Mouse (Mus musculus) left cerebral cortex, adult 2 months (tissue): ENCODE results near the gene Rab7. TPM values are rescaled to one million over a fixed set of nuclear protein-coding genes. Genes with fewer than 3 reads are reported as not detected.
A peak's percentile ranks its signal among the peaks of the same experiment; 100 is the strongest.

ENCODE experiments used
- DNase-seq, 2 experiments: peaks; one replicate each; pipeline ENCODE4 v3.0.0; 2021 to 2022; ENCODE audit warnings: low spot score in 2 of 2, mixed read lengths in 1 of 2; ENCODE audit errors: extremely low spot score in 1 of 2
- H3K27ac ChIP-seq: fragments of 200-600 bp; 2 replicates; pipeline ENCODE4 v1.8.1; 2022
- H3K4me3 ChIP-seq: fragments of 200-600 bp; 2 replicates; pipeline ENCODE4 v1.8.1; 2022
- CTCF ChIP-seq: fragments of 200-600 bp; IDR thresholded peaks from 2 replicates; pipeline ENCODE4 v1.8.1; 2022; ENCODE audit warnings: antibody characterized with exemption, mild to moderate bottlenecking, moderate library complexity
- intact Hi-C: fragments of 180-260 bp; cut with DNase I; formaldehyde crosslinking; loops from one replicate; pipeline ENCODE4 v1.15.1; 2025
- long read RNA-seq, 2 experiments: library from polyadenylated mRNA; stranded (forward); transcript quantifications; one replicate each; pipeline ENCODE4 v2.0.0; 2021; ENCODE audit warnings: borderline mapping rate in 2 of 2
- total RNA-seq, 2 experiments: library from RNA; stranded (reverse); gene quantifications; 2 replicates each; pipeline ENCODE4 v1.2.3; 2021

The Rab7 gene
- 100 to 1,000 TPM; 314 to 317 TPM for total RNA-seq
- long read RNA-seq, experiment 1, transcript Rab7-205 (6 exons, 2,159 nt), result major isoform, 498 of 570 reads
- long read RNA-seq, experiment 1, partial matches to known transcripts, result 14 of 570 reads
- long read RNA-seq, experiment 1, other reads (novel, unspliced or antisense), result 57 of 570 reads
- long read RNA-seq, experiment 2, transcript Rab7-205 (6 exons, 2,159 nt), result major isoform, 304 of 347 reads
- long read RNA-seq, experiment 2, partial matches to known transcripts, result 16 of 347 reads
- long read RNA-seq, experiment 2, other reads (novel, unspliced or antisense), result 27 of 347 reads

DNA sequence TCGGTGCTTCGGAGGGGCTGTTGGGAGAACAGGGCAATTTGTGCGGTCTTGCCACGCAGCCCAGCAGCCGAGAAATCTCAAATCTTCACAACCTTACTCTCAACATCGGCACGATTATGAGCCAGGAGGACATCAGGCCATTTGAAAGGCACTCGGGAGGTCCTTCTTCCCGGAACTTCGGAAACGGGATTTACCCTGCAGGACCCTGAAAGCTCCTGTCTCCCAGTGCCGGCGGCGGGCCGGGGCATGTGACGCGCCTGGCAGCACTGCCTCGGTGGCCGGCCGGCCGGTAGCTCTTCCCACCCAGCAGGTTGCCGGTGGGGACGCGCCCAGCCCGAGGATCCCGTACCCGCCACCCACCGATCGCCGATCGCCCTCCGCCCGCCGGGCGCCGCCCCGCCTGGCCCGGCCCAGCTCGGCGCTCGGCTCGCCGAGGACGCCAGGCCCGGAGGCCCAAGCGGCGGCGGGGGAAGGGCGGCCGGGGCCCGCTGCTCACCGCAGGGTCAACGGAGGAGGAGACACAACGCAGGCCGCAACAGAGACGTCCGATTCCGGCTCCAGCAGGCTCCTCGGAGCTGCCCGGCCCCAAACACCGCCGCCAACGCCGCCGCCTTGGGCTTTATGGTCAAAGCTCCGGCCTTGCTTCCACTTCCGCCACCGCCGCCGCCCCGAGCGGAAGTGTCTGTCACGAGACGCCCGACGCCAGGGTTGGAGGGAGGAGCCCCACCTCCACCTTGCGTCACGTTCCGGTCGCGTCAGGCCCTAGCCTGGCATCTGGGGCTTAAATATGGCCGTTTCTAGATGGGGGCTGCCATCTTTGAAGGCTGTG lies at the start of gene Rab7:
Gene Rab7, minus strand, starts transcription at position 694 of the 829 bp plus-strand sequence.
- TF ChIP-seq CTCF, result no peak
- peak; percentile 96 for DNase-seq
- intact Hi-C loops, result loop anchor here (1.0 kb wide), 1 partner anchor 31 kb away; no protein-coding TSS in a partner anchor
- H3K4me3 ChIP-seq, result peak within 1 kb of the TSS; percentile 94
- H3K27ac ChIP-seq, result peak within 1 kb of the TSS; percentile 85

GRCm38 (mm10) chr6:88088971-88089370 lies 43.9 kb upstream of the Rab7 start:
- Histone ChIP-seq H3K27ac (no peak overlapping the region), H3K4me3 (no peak overlapping the region)
- DNase-seq, result no peak
- no peak; the same call in 1 of the 2 replicates for TF ChIP-seq CTCF
- intact Hi-C loops, result no loop called here

DNA sequence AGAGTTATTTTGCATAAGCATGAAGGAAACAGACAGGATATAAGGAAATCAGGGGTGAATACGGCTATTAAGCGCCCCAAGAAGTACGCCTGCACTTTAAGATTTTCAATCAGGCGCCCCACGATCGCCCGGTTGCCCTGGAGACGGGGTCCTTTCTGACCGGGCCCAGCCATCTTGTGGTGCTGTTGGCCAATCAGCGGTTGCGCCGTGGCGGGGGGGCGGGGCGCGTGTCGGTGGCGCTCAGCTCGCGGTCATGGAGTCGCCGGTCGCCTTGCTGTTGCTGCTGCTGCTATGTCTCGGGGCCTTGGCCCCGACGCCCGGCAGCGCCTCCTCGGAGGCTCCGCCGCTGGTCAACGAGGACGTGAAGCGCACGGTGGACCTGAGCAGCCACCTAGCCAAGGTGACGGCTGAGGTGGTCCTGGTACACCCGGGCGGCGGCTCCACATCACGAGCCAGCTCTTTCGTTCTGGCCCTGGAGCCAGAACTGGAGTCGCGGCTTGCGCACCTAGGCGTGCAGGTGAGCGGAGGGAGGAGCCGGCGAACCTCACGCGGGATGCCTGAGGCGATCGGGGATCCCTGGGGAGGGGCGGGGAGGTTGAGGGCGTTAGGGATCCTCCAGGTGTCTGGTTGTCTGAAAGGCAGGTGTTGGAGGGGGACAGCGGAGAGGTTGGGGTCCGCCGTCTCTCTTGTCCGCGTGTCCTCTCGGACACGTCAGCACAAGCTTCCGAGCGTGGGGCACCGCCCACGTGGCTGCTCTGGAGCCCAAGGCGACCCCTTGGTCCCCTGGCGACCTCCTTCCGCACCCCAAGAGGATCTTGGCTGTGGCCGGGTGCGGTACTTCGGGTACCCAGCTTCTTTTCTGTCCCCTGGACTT lies 39.4 kb upstream of the Rab7 start, which contains the start of gene Rpn1:
Gene Rpn1, plus strand, starts transcription at position 205 of the 874 bp plus-strand sequence.
- peak; percentile 96 to 97 for DNase-seq
- H3K27ac ChIP-seq, result peak within 1 kb of the TSS; percentile 89
- TF ChIP-seq CTCF, result no peak; the same call in 1 of the 2 replicates
- intact Hi-C loops, result loop anchor here (2.0 to 5.0 kb wide), 2 partner anchors 74 to 172 kb away; partner anchors contain the start of gene Hmces
- peak within 1 kb of the TSS; percentile 87 for H3K4me3 ChIP-seq

DNA sequence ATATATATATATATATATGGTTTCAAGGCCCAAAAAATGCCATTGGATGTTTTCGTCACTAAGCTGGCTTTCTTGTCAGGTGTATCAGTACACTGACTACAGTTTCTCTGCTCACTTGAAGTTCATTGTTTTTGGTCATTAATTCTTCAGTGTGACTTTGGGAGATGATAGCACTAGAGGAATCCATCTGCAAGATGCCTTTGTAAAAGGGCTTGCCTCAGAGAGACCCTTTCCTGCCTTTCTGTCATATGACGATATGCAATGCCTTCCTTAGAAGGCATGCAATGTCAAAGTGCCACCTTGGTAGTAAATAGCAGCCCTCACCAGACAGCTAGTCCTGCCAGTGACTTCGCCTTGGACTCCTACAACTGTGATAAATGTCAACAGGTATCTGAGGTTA lies 38.6 kb upstream of the Rab7 start:
- intact Hi-C loops, result loop anchor here (2.0 to 5.0 kb wide), 2 partner anchors 73 to 171 kb away; partner anchors contain the start of gene Hmces
- Histone ChIP-seq H3K27ac (no peak overlapping the region; the same call in 1 of the 2 replicates), H3K4me3 (peak overlapping the region; percentile 87; the same call in 1 of the 2 replicates)
- no peak for TF ChIP-seq CTCF
- no peak for DNase-seq

DNA sequence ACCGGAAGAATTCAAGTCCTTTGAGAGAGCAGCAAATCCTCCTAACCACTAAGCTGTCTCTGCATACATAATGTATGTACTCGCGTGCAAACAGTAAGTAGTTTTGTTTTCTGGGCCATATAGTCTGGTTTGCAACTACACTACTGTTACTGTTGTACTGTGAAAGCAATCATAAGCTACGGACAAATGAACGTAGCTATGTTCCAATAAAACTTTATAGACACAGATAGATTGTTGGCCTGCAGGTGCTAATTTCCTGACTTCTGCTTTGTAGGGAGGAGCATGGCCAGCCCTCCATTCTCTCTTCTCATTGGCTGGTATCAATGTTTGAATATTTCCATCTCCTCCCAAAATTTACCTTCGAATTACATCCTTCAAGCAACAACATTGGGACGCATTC lies 38.0 kb upstream of the Rab7 start:
- no peak for DNase-seq
- TF ChIP-seq CTCF, result no peak
- intact Hi-C loops, result loop anchor here (5.0 kb wide), 1 partner anchor 171 kb away; the partner anchor contains the start of gene Hmces

GRCm38 (mm10) chr6:88075960-88076517 lies 31.0 kb upstream of the Rab7 start:
- intact Hi-C loops, result loop anchor here (1.0 kb wide), 1 partner anchor 31 kb away; the partner anchor contains the start of gene Rab7
- no peak for TF ChIP-seq CTCF
- H3K4me3 ChIP-seq, result no peak overlapping the region
- DNase-seq, result no peak
- no peak overlapping the region for H3K27ac ChIP-seq

More for the DNA sequence above, 38.0 kb upstream of the Rab7 start:
- no peak overlapping the region for H3K27ac ChIP-seq
- no peak overlapping the region for H3K4me3 ChIP-seq

DNA sequence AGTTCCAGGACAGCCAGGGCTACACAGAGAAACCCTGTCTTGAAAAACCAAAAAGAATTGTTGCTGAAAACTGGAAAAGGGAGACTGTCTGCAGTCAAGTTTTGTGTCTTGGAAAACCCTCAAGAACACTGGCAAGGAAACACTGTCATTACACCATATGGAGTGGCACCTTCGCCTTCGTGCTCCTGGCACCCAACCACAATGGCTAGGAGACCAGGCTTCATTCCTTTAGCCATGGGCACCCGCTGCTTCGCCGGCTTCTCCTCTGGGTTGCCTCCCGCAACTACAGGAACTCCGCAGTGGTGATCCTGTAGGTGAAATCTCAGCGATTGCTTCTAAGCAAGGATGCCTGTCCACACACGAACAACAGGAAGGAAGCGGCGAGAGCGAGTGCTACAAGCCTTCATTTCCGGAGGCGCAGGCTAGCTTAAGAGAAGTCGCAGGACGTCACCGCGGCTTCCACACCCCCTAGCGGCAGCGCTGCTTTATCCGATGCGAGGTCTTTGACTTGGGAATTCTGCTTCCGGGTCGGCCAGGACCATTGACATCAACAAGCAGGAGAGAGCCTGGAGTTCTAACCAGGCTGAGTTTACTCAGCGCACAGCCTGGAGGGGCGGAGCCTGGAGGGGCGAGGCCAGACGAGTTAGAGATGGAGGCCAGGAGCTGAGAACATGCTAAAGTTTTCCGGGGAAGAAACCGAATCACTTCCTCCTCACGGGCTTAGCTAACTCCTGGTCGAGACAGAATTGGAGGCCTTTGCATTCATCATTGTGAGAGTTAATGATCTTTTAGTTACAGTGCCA lies 29.9 kb upstream of the Rab7 start:
- peak; percentile 92 for TF ChIP-seq CTCF
- H3K4me3 ChIP-seq, result peak overlapping the region; percentile 52
- H3K27ac ChIP-seq, result peak overlapping the region; percentile 84
- DNase-seq, result peak; percentile 92 to 93
- intact Hi-C loops, result loop anchor here (1.0 kb wide), 2 partner anchors 30 to 64 kb away; partner anchors contain the start of gene Rab7

DNA sequence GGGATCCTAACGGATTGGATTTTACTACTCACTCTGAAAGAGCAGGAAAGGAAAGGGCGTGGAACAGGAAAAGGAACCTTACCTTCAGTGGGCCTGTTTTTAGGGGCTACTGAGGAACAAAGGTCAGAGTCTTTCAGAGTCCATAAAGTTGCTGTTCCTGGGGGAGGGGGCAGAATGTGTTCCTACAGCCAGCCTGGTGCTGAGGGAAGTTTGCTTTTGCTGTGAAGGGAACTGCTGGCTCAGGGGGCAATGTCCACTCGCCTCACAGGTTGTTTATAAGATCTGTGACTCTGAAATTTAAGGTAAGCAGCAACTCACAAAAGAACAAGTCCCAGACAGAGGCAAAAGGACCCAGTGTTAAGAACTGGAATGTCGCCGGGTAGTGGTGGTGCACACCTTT lies 26.1 kb upstream of the Rab7 start:
- no peak for TF ChIP-seq CTCF
- Histone ChIP-seq H3K4me3 (no peak overlapping the region), H3K27ac (no peak overlapping the region)
- DNase-seq, result no peak
- intact Hi-C loops, result no loop called here

DNA sequence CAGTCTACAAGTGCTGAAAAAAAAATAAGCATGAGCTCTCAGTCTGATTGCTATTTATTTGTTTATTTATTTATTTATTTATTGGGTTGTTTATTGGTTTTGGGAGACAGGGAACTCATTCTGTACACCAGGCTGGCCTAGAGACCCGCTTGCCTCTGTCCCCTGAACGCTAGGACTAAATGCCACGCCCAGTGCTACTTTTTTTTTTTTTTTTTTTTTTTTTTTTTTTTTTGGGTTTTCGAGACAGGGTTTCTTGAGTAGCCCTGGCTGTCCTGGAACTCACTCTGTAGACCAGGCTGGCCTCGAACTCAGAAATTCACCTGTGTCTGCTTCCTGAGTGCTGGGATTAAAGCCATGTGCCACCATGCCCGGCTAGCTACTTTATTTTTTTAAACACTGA lies 25.4 kb upstream of the Rab7 start:
- no peak for DNase-seq
- Histone ChIP-seq H3K27ac (no peak overlapping the region), H3K4me3 (no peak overlapping the region)
- intact Hi-C loops, result no loop called here
- no peak for TF ChIP-seq CTCF

- Histone ChIP-seq H3K27ac (no peak overlapping the region), H3K4me3 (no peak overlapping the region)
- intact Hi-C loops, result no loop called here
- no peak for DNase-seq
- TF ChIP-seq CTCF, result no peak
Measured at GRCm38 (mm10) chr6:88068739-88069138, 23.7 kb upstream of the Rab7 start.
